Mouse (Mus musculus): Measurements from ENCODE around the gene Jmjd4.

GRCm38 (mm10) chr11:59505839-59506712, 56.2 kb downstream of the Jmjd4 start:
- no peak for TF ChIP-seq CTCF (conservative IDR thresholded peaks at IDR 0.05; ENCODE audit: insufficient read depth, insufficient read length, low read depth, low read length)
- TF ChIP-seq POLR2A (IDR thresholded peaks at IDR 0.05; ENCODE audit: low read depth, low read length) = peak; percentile 44

Data from kidney, adult 2 months (tissue).